Mouse (Mus musculus): Measurements from ENCODE around the gene Fgf3. TPM values are rescaled to one million over a fixed set of nuclear protein-coding genes. Genes with fewer than 3 reads are reported as not detected.
A peak's percentile ranks its signal among the peaks of the same experiment; 100 is the strongest.
"Not testable (repeated sequence)": the region's sequence is repeated elsewhere in the genome, so short reads cannot be mapped to it uniquely, and the experiment has no call there.

Gene Fgf3
- polyA plus RNA-seq, 1 experiment from 2014 or later: 1.1 TPM

DNA sequence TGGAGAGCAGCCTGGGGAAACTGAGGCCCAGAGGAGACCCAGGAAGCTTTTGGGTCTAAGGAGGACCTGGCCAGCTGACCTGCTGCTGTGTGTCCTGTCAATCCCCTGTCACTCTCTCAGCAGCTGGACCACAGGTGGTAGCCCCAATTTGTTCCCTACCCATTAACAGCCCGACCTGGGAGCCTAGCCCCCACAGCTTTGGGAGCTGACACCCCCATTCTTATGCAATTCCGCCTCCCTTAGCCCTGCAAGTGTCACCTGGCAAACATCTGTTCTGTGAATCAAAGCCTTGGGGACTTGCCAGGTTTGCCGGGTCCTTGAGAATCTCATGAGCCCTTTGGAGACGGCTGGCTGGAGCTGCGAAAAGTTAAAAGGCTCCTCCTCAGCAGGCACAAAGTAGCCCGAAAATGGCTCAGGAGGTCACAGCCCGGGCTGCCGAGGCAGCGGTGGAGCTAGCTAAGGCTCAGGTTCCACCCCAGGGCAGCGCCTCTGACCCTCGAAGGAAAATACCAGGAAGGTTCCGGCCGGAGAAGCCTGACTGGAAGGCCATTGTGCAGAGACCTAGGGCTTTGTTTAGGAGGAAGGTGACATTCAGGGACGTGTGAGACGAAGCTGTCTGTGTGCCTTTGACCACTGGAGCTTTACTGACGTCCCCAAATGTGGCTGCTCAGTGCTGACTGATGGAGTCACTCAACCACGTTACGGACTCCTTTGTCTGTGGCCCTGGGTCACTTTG, 50.8 kb downstream of the Fgf3 start:
- Histone ChIP-seq H3K9me3 (ENCODE audit: control insufficient read depth, low read length) (no peaks in the 10 kb centered on the region), H3K4me1 (ENCODE audit: control insufficient read depth, insufficient read depth, low read length) (no peaks in the 10 kb centered on the region), H3K4me2 (no peak overlapping the region), H3K27me3 (ENCODE audit: control insufficient read depth, insufficient read depth, low read length) (no peaks in the 10 kb centered on the region), H3K4me3 (ENCODE audit: low read depth, low read length) (no peak overlapping the region), H3K27ac (ENCODE audit: low read depth, low read length) (no peak overlapping the region), H3K36me3 (ENCODE audit: control insufficient read depth, insufficient read depth, low read length) (no peaks in the 10 kb centered on the region), H3K9ac (ENCODE audit: low read length) (no peak overlapping the region)
- 4% methylated on average over 18 of the region's 18 CpGs for WGBS
- DNase-seq (ENCODE audit: low spot score, missing footprints) (peak; percentile 81), ATAC-seq (ENCODE audit: low FRiP score) (no peak)

- not testable (repeated sequence) for ATAC-seq (ENCODE audit: low FRiP score); H3K36me3 ChIP-seq (ENCODE audit: control insufficient read depth, insufficient read depth, low read length); DNase-seq (ENCODE audit: low spot score, missing footprints); H3K27ac ChIP-seq (ENCODE audit: low read depth, low read length); H3K4me3 ChIP-seq (ENCODE audit: low read depth, low read length); H3K9ac ChIP-seq (ENCODE audit: low read length); H3K9me3 ChIP-seq (ENCODE audit: control insufficient read depth, low read length); H3K27me3 ChIP-seq (ENCODE audit: control insufficient read depth, insufficient read depth, low read length); H3K4me2 ChIP-seq
- peaks cover 14% of the 10 kb centered on the region for H3K4me1 ChIP-seq (ENCODE audit: control insufficient read depth, insufficient read depth, low read length)
- 90% methylated on average over 1 of the region's 1 CpGs for WGBS
These were observed 52.8 kb downstream of the Fgf3 start for GRCm38 (mm10) chr7:144890661-144891060.

GRCm38 (mm10) chr7:144891863-144892262, 54.0 kb downstream of the Fgf3 start:
- Histone ChIP-seq H3K4me3 (ENCODE audit: low read depth, low read length) (no peak overlapping the region), H3K36me3 (ENCODE audit: control insufficient read depth, insufficient read depth, low read length) (no peaks in the 10 kb centered on the region), H3K27ac (ENCODE audit: low read depth, low read length) (no peak overlapping the region), H3K9me3 (ENCODE audit: control insufficient read depth, low read length) (no peaks in the 10 kb centered on the region), H3K4me2 (no peak overlapping the region), H3K9ac (ENCODE audit: low read length) (no peak overlapping the region), H3K4me1 (ENCODE audit: control insufficient read depth, insufficient read depth, low read length) (peaks cover 24% of the 10 kb centered on the region), H3K27me3 (ENCODE audit: control insufficient read depth, insufficient read depth, low read length) (peaks cover 13% of the 10 kb centered on the region)
- no peak for ATAC-seq (ENCODE audit: low FRiP score)
- WGBS: 78% methylated on average over 2 of the region's 2 CpGs
- peak; percentile 75 for DNase-seq (ENCODE audit: low spot score, missing footprints)

GRCm38 (mm10) chr7:144892322-144892721, 54.4 kb downstream of the Fgf3 start:
- H3K27ac ChIP-seq (ENCODE audit: low read depth, low read length): no peak overlapping the region
- H3K4me1 ChIP-seq (ENCODE audit: control insufficient read depth, insufficient read depth, low read length): peaks cover 28% of the 10 kb centered on the region
- DNase-seq (ENCODE audit: low spot score, missing footprints) (peak; percentile 76), ATAC-seq (ENCODE audit: low FRiP score) (no peak)
- 49% methylated on average over 6 of the region's 6 CpGs for WGBS
- no peak overlapping the region for H3K9ac ChIP-seq (ENCODE audit: low read length)
- no peaks in the 10 kb centered on the region for H3K36me3 ChIP-seq (ENCODE audit: control insufficient read depth, insufficient read depth, low read length)
- peaks cover 13% of the 10 kb centered on the region for H3K27me3 ChIP-seq (ENCODE audit: control insufficient read depth, insufficient read depth, low read length)
- H3K4me2 ChIP-seq: no peak overlapping the region
- H3K9me3 ChIP-seq (ENCODE audit: control insufficient read depth, low read length): no peaks in the 10 kb centered on the region
- H3K4me3 ChIP-seq (ENCODE audit: low read depth, low read length): no peak overlapping the region

Other genes starting within 250 kb of the Fgf3 start
- gene Ano1, start 86.1 kb upstream of the Fgf3 start, polyA plus RNA-seq (2014; fragmentation: Nextera tagmentation; extraction: Ambion mirVana): 22.8 and 26.0 TPM in 2 replicates
- not detected in 2 replicates for gene Fgf4, start 9.3 kb downstream of the Fgf3 start, polyA plus RNA-seq (2014; fragmentation: Nextera tagmentation; extraction: Ambion mirVana)
- 89.0 and 104 TPM in 2 replicates for gene Fgf15, start 58.4 kb downstream of the Fgf3 start, polyA plus RNA-seq (2014; fragmentation: Nextera tagmentation; extraction: Ambion mirVana)
- gene LTO1, start 77.0 kb downstream of the Fgf3 start, polyA plus RNA-seq (2014; fragmentation: Nextera tagmentation; extraction: Ambion mirVana): 28.0 TPM in 2 replicates
- gene Ccnd1, start 101.8 kb downstream of the Fgf3 start, polyA plus RNA-seq (2014; fragmentation: Nextera tagmentation; extraction: Ambion mirVana): 285 and 288 TPM in 2 replicates

Measured in midbrain, embryonic 11.5 days (tissue).